11 mouse cellular contexts compared by ENCODE assay signal in genomic region chr10:58640446-58641400, GRCm38 (mm10). TPM values are rescaled to one million over a fixed set of nuclear protein-coding genes. Genes with fewer than 3 reads are reported as not detected.
A peak's percentile ranks its signal among the peaks of the same experiment; 100 is the strongest.
DNase-seq lines count a peak whose midpoint lies in the region; ATAC-seq and TF ChIP-seq lines count a peak whose summit lies in the region.
"Had no signal": no experiment of that assay in that cellular context is flagged by ENCODE, and none has a peak within 500 bp of the region (broad histone marks: within the 10 kb centered on the region; RNA-seq: fewer than 3 reads in every experiment).

No protein-coding gene starts in this region.

- no peak overlapping the region for H3K9ac ChIP-seq in kidney, postnatal 0 days (ENCODE audit: low read depth, low read length)
- no peak overlapping the region for H3K9ac ChIP-seq in embryonic facial prominence, embryonic 11.5 days (replicated peaks; ENCODE audit: low read length)
- no peak overlapping the region for H3K9ac ChIP-seq in midbrain, embryonic 14.5 days (replicated peaks; ENCODE audit: low read length)

- ATAC-seq in kidney, postnatal 0 days (replicated peaks; ENCODE audit: low FRiP score, low read depth), result peak; percentile 17; the same call in 1 of the 2 replicates
- peak; percentile 25; the same call in 1 of the 2 replicates for ATAC-seq in embryonic facial prominence, embryonic 11.5 days (replicated peaks; ENCODE audit: insufficient number of reproducible peaks, low FRiP score, low TSS enrichment, low read depth)
- peak; percentile 31; the same call in 1 of the 2 replicates for ATAC-seq in midbrain, embryonic 14.5 days (ENCODE audit: low FRiP score, low TSS enrichment)

- peak; percentile 36 for DNase-seq in kidney, postnatal 0 days (ENCODE audit: low spot score)
- no peak for DNase-seq in kidney, adult 8-10 months
- DNase-seq in embryonic facial prominence, embryonic 11.5 days (ENCODE audit: low spot score), result peak; percentile 44
- DNase-seq in limb, embryonic 10.5 days (ENCODE audit: low spot score), result no peak
- DNase-seq in midbrain, embryonic 14.5 days, result peak; percentile 40
- no peak for DNase-seq in B cell, adult 2 months
- DNase-seq in left cerebral cortex, adult 2 months (ENCODE audit: extremely low spot score in 1 of 2, low spot score in 2 of 2), result no peak
- DNase-seq in layer of hippocampus, adult 11-12 months (ENCODE audit: low spot score), result no peak
- DNase-seq: heart, adult 2 months; spleen, adult 18-20 months had no signal

- WGBS in kidney, postnatal 0 days, result 49% methylated on average over 19 of the region's 19 CpGs
- WGBS in embryonic facial prominence, embryonic 11.5 days, result 48% methylated on average over 19 of the region's 19 CpGs
- WGBS in limb, embryonic 10.5 days, result 60% methylated on average over 19 of the region's 19 CpGs
- WGBS in midbrain, embryonic 14.5 days, result 18% methylated on average over 19 of the region's 19 CpGs

- no peak overlapping the region for H3K4me3 ChIP-seq in kidney, postnatal 0 days (replicated peaks; ENCODE audit: low read depth, low read length)
- H3K4me3 ChIP-seq in embryonic facial prominence, embryonic 11.5 days (ENCODE audit: low read depth, low read length), result no peak overlapping the region
- H3K4me3 ChIP-seq in limb, embryonic 10.5 days, result no peak overlapping the region
- no peak overlapping the region for H3K4me3 ChIP-seq in midbrain, embryonic 14.5 days (replicated peaks; ENCODE audit: low read depth, low read length)
- H3K4me3 ChIP-seq in left cerebral cortex, adult 2 months, result no peak overlapping the region
- H3K4me3 ChIP-seq: heart, adult 2 months had no signal

- intact Hi-C loops in left cerebral cortex, adult 2 months (cut with DNase I), result no loop called here

- H3K9me3 ChIP-seq in kidney, postnatal 0 days (replicated peaks; ENCODE audit: low read length), result no peaks in the 10 kb centered on the region
- H3K9me3 ChIP-seq in embryonic facial prominence, embryonic 11.5 days (replicated peaks; ENCODE audit: control insufficient read depth, low read length), result no peaks in the 10 kb centered on the region
- H3K9me3 ChIP-seq in limb, embryonic 10.5 days (replicated peaks), result no peaks in the 10 kb centered on the region
- no peaks in the 10 kb centered on the region for H3K9me3 ChIP-seq in midbrain, embryonic 14.5 days (ENCODE audit: control insufficient read depth, low read length)

- no peak overlapping the region for H3K27ac ChIP-seq in kidney, postnatal 0 days
- H3K27ac ChIP-seq in embryonic facial prominence, embryonic 11.5 days (replicated peaks; ENCODE audit: low read depth, low read length), result no peak overlapping the region
- H3K27ac ChIP-seq in limb, embryonic 10.5 days, result peak overlapping the region; percentile 57
- no peak overlapping the region for H3K27ac ChIP-seq in midbrain, embryonic 14.5 days (replicated peaks; ENCODE audit: low read depth, low read length)
- H3K27ac ChIP-seq in left cerebral cortex, adult 2 months, result no peak overlapping the region
- H3K27ac ChIP-seq: heart, adult 2 months had no signal

- no peak for TF ChIP-seq CTCF in kidney, postnatal 0 days (IDR thresholded peaks at IDR 0.05; ENCODE audit: low read depth)
- TF ChIP-seq CTCF in left cerebral cortex, adult 2 months (IDR thresholded peaks at IDR 0.05), result no peak

- H3K4me1 ChIP-seq in kidney, postnatal 0 days (replicated peaks; ENCODE audit: insufficient read depth, low read length), result peaks cover 5% of the 10 kb centered on the region; the same call in 1 of the 2 replicates
- peaks cover 3% of the 10 kb centered on the region; the same call in 1 of the 2 replicates for H3K4me1 ChIP-seq in embryonic facial prominence, embryonic 11.5 days (ENCODE audit: control insufficient read depth, insufficient read depth, low read length)
- peaks cover 41% of the 10 kb centered on the region for H3K4me1 ChIP-seq in limb, embryonic 10.5 days
- peaks cover 8% of the 10 kb centered on the region; the same call in 1 of the 2 replicates for H3K4me1 ChIP-seq in midbrain, embryonic 14.5 days (ENCODE audit: control insufficient read depth, insufficient read depth, low read length)

- H3K36me3 ChIP-seq in kidney, postnatal 0 days (ENCODE audit: insufficient read depth, low read length), result no peaks in the 10 kb centered on the region
- H3K36me3 ChIP-seq in embryonic facial prominence, embryonic 11.5 days (replicated peaks; ENCODE audit: control insufficient read depth, insufficient read depth, low read depth, low read length), result no peaks in the 10 kb centered on the region
- H3K36me3 ChIP-seq in limb, embryonic 10.5 days, result no peaks in the 10 kb centered on the region
- H3K36me3 ChIP-seq in midbrain, embryonic 14.5 days (ENCODE audit: control insufficient read depth, insufficient read depth, low read length), result no peaks in the 10 kb centered on the region

- no peak overlapping the region for H3K4me2 ChIP-seq in kidney, postnatal 0 days (ENCODE audit: low read length)
- no peak overlapping the region for H3K4me2 ChIP-seq in embryonic facial prominence, embryonic 11.5 days (ENCODE audit: low read depth, low read length)
- H3K4me2 ChIP-seq in midbrain, embryonic 14.5 days (ENCODE audit: low read length), result 0 out of 2 replicates have a peak overlapping the region, but pooled peaks have one; percentile 6

- no peaks in the 10 kb centered on the region for H3K27me3 ChIP-seq in kidney, postnatal 0 days (ENCODE audit: insufficient read depth, low read length)
- H3K27me3 ChIP-seq in embryonic facial prominence, embryonic 11.5 days (ENCODE audit: control insufficient read depth, insufficient read depth, low read length), result no peaks in the 10 kb centered on the region
- H3K27me3 ChIP-seq in limb, embryonic 10.5 days (ENCODE audit: low read depth, poor library complexity, severe bottlenecking), result no peaks in the 10 kb centered on the region
- no peaks in the 10 kb centered on the region for H3K27me3 ChIP-seq in midbrain, embryonic 14.5 days (ENCODE audit: control insufficient read depth, insufficient read depth, low read length)

RNA-seq across cellular contexts. Expression of gene Edar, which starts 34.7 kb away (rescaled TPM):
- 0.51 and 0.64 TPM in 2 replicates for polyA plus RNA-seq in kidney, postnatal 0 days (2015; fragmentation: Nextera tagmentation; extraction: Ambion mirVana)
- 0.52 and 0.78 TPM in 2 replicates for polyA plus RNA-seq in embryonic facial prominence, embryonic 11.5 days (2014; fragmentation: Nextera tagmentation; extraction: Ambion mirVana)
- polyA plus RNA-seq in limb, embryonic 10.5 days (2016; fragmentation: Nextera tagmentation; extraction: Ambion mirVana), result 1.8 and 2.3 TPM in 2 replicates
- 0.09 and 0.41 TPM in 2 replicates for polyA plus RNA-seq in midbrain, embryonic 14.5 days (2014; fragmentation: Nextera tagmentation; extraction: Ambion mirVana)
- under 1 TPM; 0.14 to 0.20 TPM for total RNA-seq in left cerebral cortex, adult 2 months (2021)
- total RNA-seq: monocyte, adult 5-6 weeks had no signal

Comparison
In these comparisons a context has a peak if more than half of its experiments do, and no peak if none do; other contexts are left out.
1. DNase-seq: peak in kidney, postnatal 0 days (single experiment), embryonic facial prominence, embryonic 11.5 days (single experiment) and midbrain, embryonic 14.5 days (single experiment); none in kidney, adult 8-10 months (0 of 2), limb, embryonic 10.5 days (single experiment), B cell, adult 2 months (0 of 2), left cerebral cortex, adult 2 months (0 of 2) and layer of hippocampus, adult 11-12 months (single experiment).
2. Peak in every context shown above with its lines, with median percentiles within 50 percentile points of each other: ATAC-seq.